Mouse (Mus musculus) megakaryocyte progenitor cell, adult 5-6 weeks (primary cell): Measurements from ENCODE around the gene Zbtb33. TPM values are rescaled to one million over a fixed set of nuclear protein-coding genes. Genes with fewer than 3 reads are reported as not detected.

Experiments used
- ATAC-seq: replicated peaks from 2 replicates; pipeline ENCODE4 v1.8.0; 2016; ENCODE audit warnings: mild to moderate bottlenecking, moderate TSS enrichment, inconsistent platforms; ENCODE audit not compliant: poor library complexity
- total RNA-seq, 2 experiments: library from RNA; stranded (forward) in 1 of 2; stranded (reverse) in 1 of 2; fragments of 157-497, 149-512 nt in 1 of 2; fragments of 200-1000 nt in 1 of 2; gene quantifications; 2 replicates each; pipeline versions ENCODE4 v1.2.3 to v1.2.4; 2015 to 2017

The Zbtb33 gene
- total RNA-seq (2015) (27.1 and 31.2 TPM in 2 replicates), total RNA-seq (2017) (17.4 and 21.7 TPM in 2 replicates)

DNA sequence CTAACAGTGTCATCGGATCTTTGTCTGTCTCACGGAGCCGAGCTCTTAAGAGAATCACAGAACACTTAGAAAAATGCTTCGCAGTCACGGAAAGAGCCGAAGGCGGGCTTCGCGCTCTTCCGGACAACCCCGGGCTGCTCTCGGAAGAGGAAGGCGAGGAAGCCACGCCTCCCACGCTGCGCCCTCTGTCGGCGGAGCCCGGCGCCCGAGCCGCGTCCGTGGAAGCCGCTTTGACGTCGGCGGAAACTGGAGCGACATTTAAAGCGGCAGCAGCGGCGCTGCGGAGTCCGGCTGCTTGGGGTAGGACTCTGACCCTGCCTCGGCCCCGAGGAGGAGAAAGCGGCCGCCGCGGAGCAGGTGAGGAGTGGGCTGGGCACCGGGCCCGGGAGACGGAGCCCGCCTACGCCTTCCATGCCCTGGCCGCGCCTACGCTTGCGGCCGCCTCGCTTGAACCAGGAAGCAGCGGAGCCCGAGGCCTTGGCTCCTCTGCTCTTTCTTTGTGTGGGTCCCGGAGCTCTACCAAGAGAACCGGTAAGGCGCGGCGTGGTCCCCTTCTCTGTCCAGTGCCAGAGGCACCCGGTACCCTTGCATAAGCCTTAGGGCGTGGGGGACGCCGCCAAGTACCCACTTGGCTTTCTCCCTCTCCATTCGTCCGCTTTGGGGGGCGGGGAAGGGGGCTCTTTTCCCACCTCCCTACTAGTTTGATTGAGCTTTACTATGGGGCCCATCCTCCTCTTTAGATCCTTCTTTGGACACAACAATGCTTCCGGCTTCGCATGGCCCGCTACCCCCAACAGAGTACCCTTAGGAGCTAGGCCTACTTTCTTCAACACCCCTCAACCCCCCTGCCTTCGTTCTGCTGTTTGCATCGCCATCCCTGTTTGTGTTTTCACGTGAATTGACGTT, at the start of gene Zbtb33:
Gene Zbtb33 (plus strand): TSS at position 242 of the 906 bp plus-strand sequence.
- peak; percentile 99 for ATAC-seq

DNA sequence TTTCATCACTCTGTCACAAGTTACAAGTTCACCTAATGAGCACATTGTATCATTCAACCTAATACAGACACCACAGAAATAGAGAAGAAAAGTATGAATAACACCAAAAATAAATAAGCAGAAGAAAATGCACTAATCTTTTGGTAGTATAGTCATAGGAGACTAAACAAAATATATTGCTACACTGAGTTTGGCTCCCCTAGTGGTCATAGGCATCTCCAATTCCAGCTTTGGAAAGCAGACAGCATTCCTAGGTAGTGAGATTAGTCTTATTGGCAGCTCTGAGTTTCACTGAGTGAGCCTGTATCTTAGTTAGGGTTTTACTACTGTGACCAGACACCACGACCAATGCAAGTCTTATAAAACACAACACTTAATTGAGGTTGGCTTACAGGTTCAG, 30.5 kb upstream of the Zbtb33 start:
- ATAC-seq, result no peak

DNA sequence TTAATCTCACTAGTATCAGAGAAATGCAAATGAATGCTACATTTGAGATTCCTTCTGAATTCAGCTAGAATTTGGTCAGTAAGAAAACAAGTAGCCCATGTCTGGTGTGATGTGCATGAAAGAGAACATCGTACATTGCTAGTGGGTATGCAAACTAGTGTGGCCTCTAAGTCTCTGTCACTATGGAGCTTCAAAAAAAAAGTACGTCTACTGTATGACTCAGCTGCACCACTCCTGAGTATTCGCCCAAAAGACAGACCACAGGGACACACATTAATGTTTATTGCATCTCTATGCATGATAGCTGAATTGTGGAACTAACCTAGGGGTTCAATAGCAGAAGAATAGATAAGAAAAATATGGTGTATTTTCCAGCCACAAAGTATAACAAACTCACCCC, 24.3 kb upstream of the Zbtb33 start:
- ATAC-seq, result no peak

- ATAC-seq, result no peak
Measured at GRCm38 (mm10) chrX:38166064-38166463, 23.5 kb upstream of the Zbtb33 start.

DNA sequence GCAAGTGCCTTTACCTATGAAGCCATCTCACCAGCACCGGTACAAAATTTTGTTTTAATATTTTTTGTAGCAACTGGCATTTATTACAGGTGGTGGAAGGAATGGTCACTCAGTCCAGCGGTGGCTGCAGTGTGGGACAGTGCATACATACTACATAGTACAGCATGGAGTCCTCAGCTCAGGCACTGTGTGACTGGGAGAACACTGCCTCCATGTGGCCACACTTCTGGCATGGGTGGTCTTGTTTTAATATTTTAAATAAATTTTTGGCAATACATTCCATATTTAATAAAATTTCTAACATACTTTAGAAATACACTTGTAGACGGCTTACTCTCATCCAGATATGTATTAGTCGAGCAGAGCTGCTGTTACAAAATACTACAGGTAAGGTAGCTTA, 23.0 kb upstream of the Zbtb33 start:
- no peak for ATAC-seq

GRCm38 (mm10) chrX:38179891-38180310, 9.7 kb upstream of the Zbtb33 start:
- ATAC-seq, result peak; percentile 56; the same call in 1 of the 2 replicates

GRCm38 (mm10) chrX:38180656-38181607, 8.7 kb upstream of the Zbtb33 start:
- ATAC-seq, result peak; percentile 27

- peak; percentile 97 for ATAC-seq
Measured at GRCm38 (mm10) chrX:38181608-38182258, 7.9 kb upstream of the Zbtb33 start.

GRCm38 (mm10) chrX:38185520-38185919, 4.1 kb upstream of the Zbtb33 start:
- no peak for ATAC-seq

DNA sequence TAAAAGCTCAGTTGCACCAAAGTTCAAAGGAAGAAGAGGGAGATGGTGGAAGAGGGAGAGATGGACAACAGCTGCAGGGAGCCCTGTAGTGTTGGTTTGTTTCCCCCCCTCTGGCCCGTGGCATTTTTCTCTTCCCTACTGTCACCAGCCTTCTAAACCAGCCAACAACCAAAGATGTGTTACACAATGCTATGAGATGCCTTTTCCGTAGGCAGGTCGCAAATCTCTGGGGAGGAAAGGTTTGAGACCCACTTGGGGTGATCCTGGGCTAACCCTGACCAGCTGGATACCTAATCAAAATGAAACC, 818 bp downstream of the Zbtb33 start:
- peak; percentile 20; the same call in 1 of the 2 replicates for ATAC-seq

DNA sequence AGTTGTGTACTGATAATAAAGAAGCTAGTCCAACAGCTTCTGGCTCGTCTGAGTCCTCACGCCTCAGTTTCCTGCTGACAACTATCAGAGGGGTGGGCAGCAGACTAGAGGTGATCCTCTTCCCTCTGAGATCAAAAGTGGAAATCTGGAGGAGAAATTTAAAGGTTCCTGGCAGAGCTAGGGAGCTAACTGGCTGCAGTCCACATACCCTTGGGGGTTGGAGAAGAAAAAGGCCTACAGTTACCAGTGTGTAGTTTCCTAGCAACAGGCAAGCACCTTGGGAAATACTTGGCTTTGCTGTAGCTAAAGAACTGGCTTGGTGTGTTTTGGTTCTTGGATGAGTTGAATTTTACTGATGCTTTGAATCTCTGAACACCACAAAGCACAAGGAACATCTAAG, 12.2 kb downstream of the Zbtb33 start:
- ATAC-seq, result no peak

DNA sequence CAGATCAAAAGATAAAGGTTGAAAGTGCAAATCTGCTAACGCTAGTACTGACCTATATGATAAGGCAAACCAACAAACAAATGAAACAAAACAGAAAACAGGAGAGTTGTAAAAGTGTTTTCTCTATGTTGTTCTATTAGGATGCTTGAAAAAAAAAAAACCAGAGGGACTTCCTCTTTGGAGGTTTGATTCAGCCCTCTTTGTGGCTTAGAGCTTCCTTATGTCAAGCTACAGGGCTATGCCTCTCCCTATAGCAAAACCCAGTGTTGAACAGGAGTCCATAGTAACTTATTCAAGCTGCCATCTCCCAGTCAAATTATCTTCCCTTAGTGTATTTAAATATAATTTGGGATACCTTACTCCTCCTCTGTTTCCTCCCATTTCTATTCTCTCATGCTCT, 17.8 kb downstream of the Zbtb33 start:
- peak; percentile 66 for ATAC-seq

DNA sequence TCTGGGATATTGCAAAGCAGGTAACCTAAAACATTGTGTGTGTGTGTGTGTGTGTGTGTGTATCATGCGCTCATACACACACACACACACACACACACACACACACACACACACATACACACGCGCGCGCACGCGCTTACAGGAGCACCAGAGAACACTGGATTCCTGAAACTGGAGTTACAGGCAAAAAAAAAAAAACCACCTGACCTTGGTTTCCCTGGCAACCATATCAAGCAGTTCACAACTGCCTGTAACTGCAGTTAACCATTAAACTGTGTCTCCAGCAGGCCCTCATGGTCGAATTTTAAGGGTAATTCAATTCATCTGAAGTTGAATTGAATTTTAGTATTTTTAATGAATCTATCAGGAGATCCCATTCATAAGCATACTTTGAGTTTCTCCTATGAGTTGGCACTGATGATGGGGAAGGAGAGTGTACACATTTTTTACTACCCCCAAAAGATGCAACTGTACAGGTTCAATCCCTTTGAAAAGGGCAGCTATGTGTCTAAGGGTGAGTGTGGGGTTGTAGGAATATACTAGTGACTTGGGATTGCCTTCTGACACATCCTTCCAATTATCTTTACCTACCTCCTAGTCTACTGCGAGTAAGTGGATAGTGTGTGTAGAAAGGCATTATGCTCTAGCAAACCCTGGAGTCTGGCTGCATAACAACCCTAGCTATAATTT, 27.5 kb downstream of the Zbtb33 start:
- no peak for ATAC-seq

- ATAC-seq, result no peak
Measured at GRCm38 (mm10) chrX:38217676-38217991, 28.0 kb downstream of the Zbtb33 start.

GRCm38 (mm10) chrX:38222757-38223156, 33.2 kb downstream of the Zbtb33 start:
- no peak for ATAC-seq

DNA sequence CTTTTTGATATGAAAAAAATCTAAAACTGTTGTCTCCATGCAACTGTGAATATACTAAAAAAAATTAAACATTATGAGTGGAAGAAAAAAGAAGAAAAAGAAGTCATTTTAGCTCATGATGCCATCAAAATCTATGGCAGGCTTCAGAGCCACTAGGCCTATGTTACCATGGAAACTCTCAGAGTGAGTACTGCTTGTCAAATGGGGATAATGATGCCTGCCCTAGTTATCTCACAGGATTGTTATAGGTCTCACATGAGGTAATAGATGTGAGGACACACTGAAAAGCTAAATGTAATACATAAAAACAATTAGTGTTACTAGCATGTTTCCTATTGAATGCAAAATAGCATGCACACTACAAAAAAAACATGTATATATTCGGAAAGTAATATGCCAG, 40.3 kb downstream of the Zbtb33 start:
- no peak for ATAC-seq

- 0 out of 2 replicates have a peak, but pooled peaks have one; percentile 42 for ATAC-seq
Measured at GRCm38 (mm10) chrX:38237731-38238130, 48.1 kb downstream of the Zbtb33 start.
